Mouse (Mus musculus) right cerebral cortex, postnatal 4 days (tissue): ENCODE results near the gene Defa20.
"Not testable (repeated sequence)": the region's sequence is repeated elsewhere in the genome, so short reads cannot be mapped to it uniquely, and the experiment has no call there.

Experiments
- DNase-seq: peaks from one replicate; pipeline ENCODE4 v3.0.0-alpha.2; 2022

Defa20 gene

DNA sequence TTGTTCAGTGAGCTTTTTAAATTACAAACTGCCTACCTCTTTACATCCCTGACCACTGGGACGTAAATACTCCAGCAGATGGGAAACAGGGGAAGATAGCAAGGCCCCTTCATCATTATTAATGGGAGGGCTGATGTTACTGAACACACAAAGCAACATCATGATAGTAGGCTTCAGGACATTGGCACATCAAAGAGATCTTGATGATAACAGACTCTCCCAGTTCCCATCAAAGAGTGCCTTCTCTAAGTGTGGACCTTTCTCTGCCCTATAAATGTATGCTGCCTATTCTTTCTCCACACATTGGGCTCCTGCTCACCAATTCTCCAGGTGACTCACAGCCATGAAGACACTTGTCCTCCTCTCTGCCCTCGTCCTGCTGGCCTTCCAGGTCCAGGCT lies at the start of gene Defa20:
Gene Defa20 (plus strand): TSS at position 301 of the 400 bp plus-strand sequence.
- not testable (repeated sequence) for DNase-seq

DNA sequence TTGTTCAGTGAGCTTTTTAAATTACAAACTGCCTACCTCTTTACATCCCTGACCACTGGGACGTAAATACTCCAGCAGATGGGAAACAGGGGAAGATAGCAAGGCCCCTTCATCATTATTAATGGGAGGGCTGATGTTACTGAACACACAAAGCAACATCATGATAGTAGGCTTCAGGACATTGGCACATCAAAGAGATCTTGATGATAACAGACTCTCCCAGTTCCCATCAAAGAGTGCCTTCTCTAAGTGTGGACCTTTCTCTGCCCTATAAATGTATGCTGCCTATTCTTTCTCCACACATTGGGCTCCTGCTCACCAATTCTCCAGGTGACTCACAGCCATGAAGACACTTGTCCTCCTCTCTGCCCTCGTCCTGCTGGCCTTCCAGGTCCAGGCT lies 19.7 kb downstream of the Defa20 start, which contains the start of gene Defa32:
Gene Defa32 (plus strand): TSS at position 301 of the 400 bp plus-strand sequence.
- not testable (repeated sequence) for DNase-seq
